Mouse (Mus musculus): ENCODE measurements at regions not wholly inside any gene's neighbourhood (a gene's known extent, or its start where the extent isn't known, plus 50 kb on each side); places are given as distances from the start of the nearest gene placed in this dataset.

- peak; percentile 14 for DNase-seq (ENCODE audit: low read depth, low spot score)
Measured at GRCm38 (mm10) chr12:70588234-70588633, 135.3 kb downstream of the Tmx1 start.

- peak; percentile 71 for DNase-seq (ENCODE audit: low read depth, low spot score)
Measured at GRCm38 (mm10) chr12:70589315-70589742, 136.4 kb downstream of the Tmx1 start.

GRCm38 (mm10) chr12:70590456-70591050, 137.7 kb downstream of the Tmx1 start:
- DNase-seq (ENCODE audit: low read depth, low spot score), result peak; percentile 55

- no peak for DNase-seq (ENCODE audit: low read depth, low spot score)
Measured at GRCm38 (mm10) chr12:70592821-70593220, 139.9 kb downstream of the Tmx1 start.

GRCm38 (mm10) chr12:70598211-70598701, 145.4 kb downstream of the Tmx1 start:
- DNase-seq (ENCODE audit: low read depth, low spot score), result no peak

- DNase-seq (ENCODE audit: low read depth, low spot score), result no peak
Measured at GRCm38 (mm10) chr12:70599731-70600130, 146.8 kb downstream of the Tmx1 start.

GRCm38 (mm10) chr12:70603869-70604268, 151.0 kb downstream of the Tmx1 start:
- no peak for DNase-seq (ENCODE audit: low read depth, low spot score)

GRCm38 (mm10) chr12:70608672-70609071, 155.8 kb downstream of the Tmx1 start:
- DNase-seq (ENCODE audit: low read depth, low spot score), result no peak

GRCm38 (mm10) chr12:70609116-70609871, 156.4 kb downstream of the Tmx1 start:
- DNase-seq (ENCODE audit: low read depth, low spot score), result no peak

- no peak for DNase-seq (ENCODE audit: low read depth, low spot score)
Measured at GRCm38 (mm10) chr12:70611891-70612290, 159.0 kb downstream of the Tmx1 start.

GRCm38 (mm10) chr12:70613244-70613643, 160.3 kb downstream of the Tmx1 start:
- no peak for DNase-seq (ENCODE audit: low read depth, low spot score)

GRCm38 (mm10) chr12:70614101-70614500, 161.2 kb downstream of the Tmx1 start:
- DNase-seq (ENCODE audit: low read depth, low spot score), result no peak

GRCm38 (mm10) chr12:70614686-70615085, 161.8 kb downstream of the Tmx1 start:
- peak; percentile 74 for DNase-seq (ENCODE audit: low read depth, low spot score)

GRCm38 (mm10) chr12:70615123-70615522, 162.2 kb downstream of the Tmx1 start:
- DNase-seq (ENCODE audit: low read depth, low spot score), result peak; percentile 57

GRCm38 (mm10) chr12:70616049-70616448, 163.2 kb downstream of the Tmx1 start:
- no peak for DNase-seq (ENCODE audit: low read depth, low spot score)

GRCm38 (mm10) chr12:70616487-70616886, 163.6 kb downstream of the Tmx1 start:
- DNase-seq (ENCODE audit: low read depth, low spot score), result peak; percentile 89

- DNase-seq (ENCODE audit: low read depth, low spot score), result peak; percentile 83
Measured at GRCm38 (mm10) chr12:70617024-70617423, 164.1 kb downstream of the Tmx1 start.

- no peak for DNase-seq (ENCODE audit: low read depth, low spot score)
Measured at GRCm38 (mm10) chr12:70617979-70618378, 165.1 kb downstream of the Tmx1 start.

GRCm38 (mm10) chr12:70619436-70619835, 166.5 kb downstream of the Tmx1 start:
- DNase-seq (ENCODE audit: low read depth, low spot score), result peak; percentile 57

GRCm38 (mm10) chr12:70622019-70622418, 169.1 kb downstream of the Tmx1 start:
- DNase-seq (ENCODE audit: low read depth, low spot score), result no peak

GRCm38 (mm10) chr12:70624298-70624980, 171.5 kb downstream of the Tmx1 start:
- DNase-seq (ENCODE audit: low read depth, low spot score), result peak; percentile 86

GRCm38 (mm10) chr12:70627638-70628037, 174.7 kb downstream of the Tmx1 start:
- DNase-seq (ENCODE audit: low read depth, low spot score), result no peak

Data from 3T3-L1 (cell line).